In genomic region chr3:27505582-27505981, GRCm38 (mm10) we compare ENCODE assay signal across 16 mouse cellular contexts.
"Had no signal": no experiment of that assay in that cellular context is flagged by ENCODE, and none has a peak within 500 bp of the region (broad histone marks: within the 10 kb centered on the region; RNA-seq: fewer than 3 reads in every experiment).

No protein-coding gene starts in this region.

- DNase-seq: kidney, adult 18-20 months; kidney, postnatal 10 days; kidney, postnatal 4 days; lung, adult 2 months; lung, postnatal 36 days; retina, postnatal 1 day; right cerebral cortex, postnatal 14 days; thymus, postnatal 4 days had no signal

- H3K27ac ChIP-seq: layer of hippocampus, adult 2 months; limb, embryonic 10.5 days; liver, embryonic 15.5 days; midbrain, embryonic 13.5 days; neural tube, embryonic 13.5 days; stomach, embryonic 15.5 days had no signal

- H3K9ac ChIP-seq: liver, embryonic 15.5 days; midbrain, embryonic 13.5 days; neural tube, embryonic 13.5 days; stomach, embryonic 15.5 days had no signal

- ATAC-seq: lung, postnatal 0 days; midbrain, embryonic 13.5 days had no signal

- H3K9me3 ChIP-seq: limb, embryonic 10.5 days; liver, embryonic 15.5 days; midbrain, embryonic 13.5 days; neural tube, embryonic 13.5 days; stomach, embryonic 15.5 days had no signal

- H3K4me2 ChIP-seq: liver, embryonic 11.5 days; liver, embryonic 15.5 days; midbrain, embryonic 13.5 days; neural tube, embryonic 13.5 days; stomach, embryonic 15.5 days had no signal

- H3K4me1 ChIP-seq: limb, embryonic 10.5 days; liver, embryonic 15.5 days; midbrain, embryonic 13.5 days; neural tube, embryonic 13.5 days; stomach, embryonic 15.5 days had no signal

- H3K4me3 ChIP-seq: layer of hippocampus, adult 2 months; limb, embryonic 10.5 days; liver, embryonic 15.5 days; midbrain, embryonic 13.5 days; neural tube, embryonic 13.5 days; stomach, embryonic 15.5 days had no signal

- H3K27me3 ChIP-seq: liver, embryonic 15.5 days; midbrain, embryonic 13.5 days; neural tube, embryonic 13.5 days; stomach, embryonic 15.5 days had no signal

- H3K36me3 ChIP-seq: midbrain, embryonic 13.5 days had no signal
